Mouse (Mus musculus) midbrain, embryonic 10.5 days (tissue): Measurements from ENCODE around the gene Klrg1. TPM values are rescaled to one million over a fixed set of nuclear protein-coding genes. Genes with fewer than 3 reads are reported as not detected.

Experiments used
- DNase-seq: peaks from one replicate; pipeline ENCODE4 v3.0.0-alpha.2; 2017; ENCODE audit warnings: low spot score
- H3K27ac ChIP-seq: fragments of 300-500 bp; sonication (generic); replicated peaks from 2 replicates; pipeline ENCODE4 v1.5.1; 2016; ENCODE audit warnings: mild to moderate bottlenecking
- H3K27me3 ChIP-seq: fragments of 300-500 bp; sonication (generic); 2 replicates; pipeline ENCODE4 v1.6.1; 2016; ENCODE audit warnings: low read depth, mild to moderate bottlenecking; ENCODE audit not compliant: poor library complexity, severe bottlenecking
- H3K36me3 ChIP-seq: fragments of 300-500 bp; sonication (generic); 2 replicates; pipeline ENCODE4 v1.6.1; 2016; ENCODE audit warnings: mild to moderate bottlenecking, moderate library complexity
- H3K4me1 ChIP-seq: fragments of 300-500 bp; sonication (generic); 2 replicates; pipeline ENCODE4 v1.6.1; 2016
- H3K4me3 ChIP-seq: fragments of 300-500 bp; sonication (generic); 2 replicates; pipeline ENCODE4 v1.5.1; 2016; ENCODE audit warnings: mild to moderate bottlenecking, moderate library complexity
- H3K9me3 ChIP-seq: fragments of 300-500 bp; sonication (generic); replicated peaks from 2 replicates; pipeline ENCODE4 v1.6.1; 2016; ENCODE audit warnings: mild to moderate bottlenecking
- WGBS: fragments of 180-500 bp; shearing (Covaris S2); methylation state at CpG from one replicate; pipeline ENCODE4 v1.1.7; 2016; 5-methylcytosine and 5-hydroxymethylcytosine counted together
- polyA plus RNA-seq: library from polyadenylated mRNA; unstranded; fragments of >200 nt; fragmentation: Nextera tagmentation; extraction: Ambion mirVana; gene quantifications from 2 replicates; pipeline ENCODE4 v1.2.1, GENCODE M21; 2016

The Klrg1 gene
- polyA plus RNA-seq, 1 experiment from 2014 or later, result not detected

- DNase-seq, result no peak
- Histone ChIP-seq H3K4me1 (no peaks in the 10 kb centered on the region), H3K27ac (no peak overlapping the region), H3K4me3 (no peak overlapping the region), H3K36me3 (no peaks in the 10 kb centered on the region), H3K9me3 (no peaks in the 10 kb centered on the region), H3K27me3 (no peaks in the 10 kb centered on the region)
- WGBS, result 68% methylated on average over 1 of the region's 1 CpGs
Measured at GRCm38 (mm10) chr6:122289313-122289712, 6.6 kb upstream of the Klrg1 start.

- Histone ChIP-seq H3K4me3 (no peak overlapping the region), H3K9me3 (no peaks in the 10 kb centered on the region), H3K27ac (no peak overlapping the region), H3K36me3 (no peaks in the 10 kb centered on the region), H3K4me1 (no peaks in the 10 kb centered on the region), H3K27me3 (no peaks in the 10 kb centered on the region)
- DNase-seq, result no peak
- 46% methylated on average over 1 of the region's 1 CpGs for WGBS
Measured at GRCm38 (mm10) chr6:122288263-122288662, 5.6 kb upstream of the Klrg1 start.

GRCm38 (mm10) chr6:122284823-122285222 is 2.1 kb upstream of the Klrg1 start:
- no peak overlapping the region for H3K27ac ChIP-seq
- no peaks in the 10 kb centered on the region for H3K27me3 ChIP-seq
- DNase-seq, result no peak
- no peak overlapping the region for H3K4me3 ChIP-seq
- H3K9me3 ChIP-seq, result no peaks in the 10 kb centered on the region
- no peaks in the 10 kb centered on the region for H3K4me1 ChIP-seq
- 88% methylated on average over 1 of the region's 1 CpGs for WGBS
- H3K36me3 ChIP-seq, result no peaks in the 10 kb centered on the region

GRCm38 (mm10) chr6:122284304-122284703 is 1.6 kb upstream of the Klrg1 start:
- Histone ChIP-seq H3K9me3 (no peaks in the 10 kb centered on the region), H3K4me3 (no peak overlapping the region), H3K36me3 (no peaks in the 10 kb centered on the region), H3K27ac (no peak overlapping the region), H3K4me1 (no peaks in the 10 kb centered on the region), H3K27me3 (no peaks in the 10 kb centered on the region)
- 90% methylated on average over 4 of the region's 4 CpGs for WGBS
- no peak for DNase-seq

- DNase-seq, result no peak
- no peaks in the 10 kb centered on the region for H3K27me3 ChIP-seq
- 87% methylated on average over 2 of the region's 2 CpGs for WGBS
Measured at GRCm38 (mm10) chr6:122283429-122283828, 747 bp upstream of the Klrg1 start.

GRCm38 (mm10) chr6:122276565-122276964 is 6.1 kb downstream of the Klrg1 start:
- H3K36me3 ChIP-seq, result no peaks in the 10 kb centered on the region
- H3K27ac ChIP-seq, result no peak overlapping the region
- 85% methylated on average over 7 of the region's 7 CpGs for WGBS
- DNase-seq, result no peak
- no peak overlapping the region for H3K4me3 ChIP-seq
- H3K27me3 ChIP-seq, result no peaks in the 10 kb centered on the region
- H3K9me3 ChIP-seq, result no peaks in the 10 kb centered on the region
- H3K4me1 ChIP-seq, result no peaks in the 10 kb centered on the region

More at GRCm38 (mm10) chr6:122283429-122283828, 747 bp upstream of the Klrg1 start:
- Histone ChIP-seq H3K36me3 (no peaks in the 10 kb centered on the region), H3K27ac (no peak overlapping the region), H3K4me3 (no peak overlapping the region), H3K4me1 (no peaks in the 10 kb centered on the region), H3K9me3 (no peaks in the 10 kb centered on the region)

- no peak for DNase-seq
- Histone ChIP-seq H3K9me3 (no peaks in the 10 kb centered on the region), H3K4me1 (no peaks in the 10 kb centered on the region), H3K27me3 (no peaks in the 10 kb centered on the region), H3K4me3 (no peak overlapping the region), H3K27ac (no peak overlapping the region), H3K36me3 (no peaks in the 10 kb centered on the region)
- 68% methylated on average over 5 of the region's 5 CpGs for WGBS
Measured at GRCm38 (mm10) chr6:122274546-122274945, 8.1 kb downstream of the Klrg1 start.

GRCm38 (mm10) chr6:122270152-122270551 is 12.5 kb downstream of the Klrg1 start:
- Histone ChIP-seq H3K36me3 (no peaks in the 10 kb centered on the region), H3K9me3 (no peaks in the 10 kb centered on the region), H3K4me1 (no peaks in the 10 kb centered on the region), H3K4me3 (no peak overlapping the region), H3K27me3 (no peaks in the 10 kb centered on the region), H3K27ac (no peak overlapping the region)
- no peak for DNase-seq
- 87% methylated on average over 11 of the region's 11 CpGs for WGBS

GRCm38 (mm10) chr6:122269170-122269569 is 13.5 kb downstream of the Klrg1 start:
- WGBS, result 89% methylated on average over 4 of the region's 4 CpGs
- Histone ChIP-seq H3K36me3 (no peaks in the 10 kb centered on the region), H3K4me1 (no peaks in the 10 kb centered on the region), H3K4me3 (no peak overlapping the region), H3K9me3 (no peaks in the 10 kb centered on the region), H3K27ac (no peak overlapping the region), H3K27me3 (no peaks in the 10 kb centered on the region)
- DNase-seq, result no peak

- 86% methylated on average over 3 of the region's 3 CpGs for WGBS
- no peak overlapping the region for H3K4me3 ChIP-seq
- no peak overlapping the region for H3K27ac ChIP-seq
- no peaks in the 10 kb centered on the region for H3K9me3 ChIP-seq
- H3K36me3 ChIP-seq, result no peaks in the 10 kb centered on the region
- no peak for DNase-seq
- H3K4me1 ChIP-seq, result no peaks in the 10 kb centered on the region
- H3K27me3 ChIP-seq, result no peaks in the 10 kb centered on the region
Measured at GRCm38 (mm10) chr6:122268561-122268960, 14.1 kb downstream of the Klrg1 start.

GRCm38 (mm10) chr6:122262543-122262942 is 20.1 kb downstream of the Klrg1 start:
- WGBS, result 95% methylated on average over 8 of the region's 8 CpGs
- Histone ChIP-seq H3K27ac (no peak overlapping the region), H3K4me3 (no peak overlapping the region), H3K36me3 (no peaks in the 10 kb centered on the region), H3K27me3 (no peaks in the 10 kb centered on the region), H3K4me1 (no peaks in the 10 kb centered on the region), H3K9me3 (no peaks in the 10 kb centered on the region)
- DNase-seq, result no peak

- H3K4me3 ChIP-seq, result no peak overlapping the region
- H3K27me3 ChIP-seq, result no peaks in the 10 kb centered on the region
- no peaks in the 10 kb centered on the region for H3K9me3 ChIP-seq
- no peaks in the 10 kb centered on the region for H3K4me1 ChIP-seq
- H3K36me3 ChIP-seq, result no peaks in the 10 kb centered on the region
- 58% methylated on average over 1 of the region's 1 CpGs for WGBS
- H3K27ac ChIP-seq, result no peak overlapping the region
- no peak for DNase-seq
Measured at GRCm38 (mm10) chr6:122252146-122252545, 30.5 kb downstream of the Klrg1 start.

- no peaks in the 10 kb centered on the region for H3K36me3 ChIP-seq
- WGBS, result 83% methylated on average over 4 of the region's 4 CpGs
- H3K9me3 ChIP-seq, result no peaks in the 10 kb centered on the region
- H3K4me1 ChIP-seq, result no peaks in the 10 kb centered on the region
- H3K27me3 ChIP-seq, result no peaks in the 10 kb centered on the region
- DNase-seq, result no peak
- no peak overlapping the region for H3K4me3 ChIP-seq
- no peak overlapping the region for H3K27ac ChIP-seq
Measured at GRCm38 (mm10) chr6:122250033-122250432, 32.6 kb downstream of the Klrg1 start.
